Mouse (Mus musculus) olfactory bulb, adult 2 months (tissue): ENCODE results near the gene Ppfia2.

Experiments used
- CTCF ChIP-seq: fragments of 200-500 bp; IDR thresholded peaks from 2 replicates; pipeline ENCODE4 v1.5.1; 2012; ENCODE audit warnings: low read depth, mild to moderate bottlenecking, low read length, moderate library complexity; ENCODE audit not compliant: insufficient read depth
- POLR2A ChIP-seq: fragments of 200-500 bp; IDR thresholded peaks from 2 replicates; pipeline ENCODE4 v1.6.1; 2012; ENCODE audit warnings: mild to moderate bottlenecking, low read depth, low read length, moderate library complexity; ENCODE audit not compliant: insufficient read depth

GRCm38 (mm10) chr10:106610222-106610621 lies 140.1 kb downstream of the Ppfia2 start:
- TF ChIP-seq POLR2A (no peak), CTCF (no peak)
